Mouse (Mus musculus): ENCODE measurements around the gene Tenm4. TPM values are rescaled to one million over a fixed set of nuclear protein-coding genes. Genes with fewer than 3 reads are reported as not detected.

The Tenm4 gene
- polyA plus RNA-seq, 1 experiment: 0.79 TPM

DNA sequence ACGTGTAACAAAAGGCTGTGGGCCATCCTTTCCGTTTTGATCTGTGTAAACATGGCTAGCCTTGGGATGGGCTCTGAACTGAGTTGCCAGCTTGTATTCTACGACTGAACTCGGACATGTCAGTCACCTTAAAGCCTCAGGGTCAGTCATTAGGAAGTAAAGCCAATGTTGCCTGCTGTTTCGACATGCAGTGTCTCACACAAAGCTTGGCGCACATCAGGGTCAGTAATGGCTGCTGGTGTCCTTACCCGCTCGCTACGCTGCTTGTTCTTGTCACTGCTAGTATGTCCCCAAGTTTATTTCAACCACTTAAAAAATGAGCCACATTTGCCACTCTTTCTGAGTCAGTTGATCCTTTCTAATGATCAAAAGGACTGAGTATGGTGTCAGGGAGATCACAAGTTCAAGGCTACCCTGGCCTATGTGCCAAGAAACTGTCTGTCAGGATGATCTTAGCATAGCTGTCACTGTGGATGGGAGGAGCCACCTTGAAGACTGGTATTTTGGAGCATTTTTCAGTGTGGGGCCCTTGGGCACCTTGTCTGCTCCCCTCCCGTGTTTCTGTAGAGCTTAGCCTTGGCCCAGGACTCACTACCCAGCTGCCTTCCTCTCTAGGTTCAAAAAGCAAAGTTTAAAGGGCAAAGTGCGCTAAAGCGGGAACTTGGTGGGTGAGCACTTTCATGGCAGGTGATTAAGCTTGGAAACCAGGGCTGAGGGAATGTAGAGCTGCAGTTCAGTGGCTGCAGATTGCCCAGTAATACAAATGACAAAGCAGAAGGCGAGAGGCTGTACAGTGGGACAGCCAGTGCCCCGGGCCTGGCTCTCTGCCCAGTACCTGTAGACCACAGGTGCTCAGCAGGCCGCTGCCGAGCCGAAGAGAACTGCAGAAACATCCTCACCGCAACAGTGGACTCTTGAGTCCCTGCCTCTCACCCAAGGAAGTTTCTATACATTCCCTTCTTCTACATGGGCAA is 718.3 kb downstream of the Tenm4 start:
- no peaks in the 10 kb centered on the region for H3K36me3 ChIP-seq (ENCODE audit: control insufficient read depth, insufficient read depth, low read length)
- WGBS: 65% methylated on average over 18 of the region's 18 CpGs
- TF ChIP-seq CTCF (IDR thresholded peaks at IDR 0.05; ENCODE audit: extremely low read depth, insufficient read length, insufficient replicate concordance, low read depth, low read length) (no peak), POLR2A (IDR thresholded peaks at IDR 0.05; ENCODE audit: low read depth, low read length) (no peak)
- H3K4me3 ChIP-seq (ENCODE audit: low read depth, low read length): no peak overlapping the region
- no peaks in the 10 kb centered on the region for H3K4me1 ChIP-seq (ENCODE audit: control insufficient read depth, insufficient read depth, insufficient read length, low read length)
- H3K27ac ChIP-seq (ENCODE audit: insufficient read depth, low read depth, low read length): no peak overlapping the region
- no peaks in the 10 kb centered on the region for H3K27me3 ChIP-seq (ENCODE audit: control insufficient read depth, insufficient read depth, low read length)

DNA sequence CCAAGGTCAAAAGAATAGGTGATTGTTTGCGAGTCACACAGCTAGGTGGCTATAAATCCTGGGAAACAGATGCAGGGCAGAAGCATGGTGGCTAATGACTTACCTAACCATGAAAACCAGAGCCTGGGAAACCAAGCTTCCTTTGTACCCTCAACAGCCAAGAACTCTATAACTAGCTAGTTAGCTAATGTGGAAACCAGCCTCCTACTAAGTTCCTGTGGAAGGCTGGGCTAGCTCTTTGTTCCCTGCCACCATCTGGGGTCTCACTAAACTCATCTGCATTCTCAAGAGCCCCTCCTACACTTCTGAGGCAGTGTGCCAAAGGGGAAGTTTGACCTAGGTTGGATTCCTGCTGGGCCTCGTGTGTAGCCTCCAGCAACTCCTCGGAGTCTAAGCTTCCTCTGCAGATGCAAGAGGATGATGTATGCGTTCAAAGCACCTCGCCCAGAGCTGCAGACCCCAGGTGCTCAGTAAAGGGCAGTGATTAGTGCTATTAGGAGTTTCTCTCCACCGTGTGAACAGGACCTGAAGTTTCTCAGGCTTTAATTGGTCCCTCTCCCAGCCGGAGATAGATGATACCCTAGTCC is 719.1 kb downstream of the Tenm4 start:
- H3K4me3 ChIP-seq (ENCODE audit: low read depth, low read length): no peak overlapping the region
- H3K27me3 ChIP-seq (ENCODE audit: control insufficient read depth, insufficient read depth, low read length): no peaks in the 10 kb centered on the region
- no peak overlapping the region for H3K27ac ChIP-seq (ENCODE audit: insufficient read depth, low read depth, low read length)
- no peaks in the 10 kb centered on the region for H3K36me3 ChIP-seq (ENCODE audit: control insufficient read depth, insufficient read depth, low read length)
- no peak for TF ChIP-seq POLR2A (IDR thresholded peaks at IDR 0.05; ENCODE audit: low read depth, low read length)
- TF ChIP-seq CTCF (IDR thresholded peaks at IDR 0.05; ENCODE audit: extremely low read depth, insufficient read length, insufficient replicate concordance, low read depth, low read length): no peak
- WGBS: 47% methylated on average over 7 of the region's 7 CpGs
- H3K4me1 ChIP-seq (ENCODE audit: control insufficient read depth, insufficient read depth, insufficient read length, low read length): no peaks in the 10 kb centered on the region

DNA sequence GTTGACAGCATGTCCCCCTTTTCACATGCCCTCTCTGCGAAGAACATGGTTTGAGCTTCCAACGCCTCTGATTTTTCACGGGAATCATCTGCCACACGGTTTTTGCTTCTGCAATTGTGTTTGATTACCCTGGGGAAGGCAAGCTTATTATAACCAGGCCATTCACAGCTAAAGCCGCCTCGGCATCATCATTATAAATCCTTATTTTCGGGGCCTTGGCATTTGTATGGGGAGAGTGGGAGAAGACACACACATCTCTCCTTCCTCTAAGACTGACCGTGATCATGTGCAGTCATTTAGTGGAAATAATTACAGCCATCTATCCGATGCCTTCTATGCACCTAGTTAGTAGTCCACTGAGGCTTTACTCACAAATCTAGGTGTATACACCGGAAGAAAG is 719.9 kb downstream of the Tenm4 start:
- no peak for TF ChIP-seq POLR2A (IDR thresholded peaks at IDR 0.05; ENCODE audit: low read depth, low read length)
- TF ChIP-seq CTCF (IDR thresholded peaks at IDR 0.05; ENCODE audit: extremely low read depth, insufficient read length, insufficient replicate concordance, low read depth, low read length): no peak
- Histone ChIP-seq H3K27me3 (ENCODE audit: control insufficient read depth, insufficient read depth, low read length) (no peaks in the 10 kb centered on the region), H3K36me3 (ENCODE audit: control insufficient read depth, insufficient read depth, low read length) (no peaks in the 10 kb centered on the region), H3K4me1 (ENCODE audit: control insufficient read depth, insufficient read depth, insufficient read length, low read length) (no peaks in the 10 kb centered on the region), H3K4me3 (ENCODE audit: low read depth, low read length) (no peak overlapping the region), H3K27ac (ENCODE audit: insufficient read depth, low read depth, low read length) (no peak overlapping the region)
- 93% methylated on average over 10 of the region's 10 CpGs for WGBS

DNA sequence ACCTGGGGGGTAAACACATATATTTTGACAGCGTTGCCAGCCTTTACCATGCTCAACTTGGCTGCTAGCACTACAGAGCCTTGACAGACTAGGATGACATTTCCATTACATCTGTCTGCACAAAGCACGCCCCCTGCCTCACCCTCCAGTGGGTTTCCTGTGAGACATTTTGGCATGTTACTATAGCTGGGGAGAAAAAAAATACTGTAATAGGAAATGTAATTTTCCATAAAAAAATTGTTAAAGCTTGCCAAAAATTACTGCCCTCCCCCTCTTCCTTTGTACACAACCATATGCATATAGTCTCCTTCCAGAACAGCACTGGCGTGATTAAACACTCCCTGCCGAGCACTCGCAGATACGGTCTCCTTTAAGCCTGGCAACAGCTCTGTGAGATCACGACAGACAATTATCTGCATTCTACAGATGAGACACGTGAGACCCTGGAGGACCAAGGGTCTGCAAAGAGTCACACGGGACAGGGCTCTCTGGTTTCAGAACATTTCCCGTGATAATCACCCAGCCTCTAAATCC is 728.1 kb downstream of the Tenm4 start:
- WGBS: 76% methylated on average over 10 of the region's 10 CpGs
- no peak for TF ChIP-seq CTCF (IDR thresholded peaks at IDR 0.05; ENCODE audit: extremely low read depth, insufficient read length, insufficient replicate concordance, low read depth, low read length)
- no peak for TF ChIP-seq POLR2A (IDR thresholded peaks at IDR 0.05; ENCODE audit: low read depth, low read length)
- H3K36me3 ChIP-seq (ENCODE audit: control insufficient read depth, insufficient read depth, low read length): no peaks in the 10 kb centered on the region
- H3K27ac ChIP-seq (ENCODE audit: insufficient read depth, low read depth, low read length): no peak overlapping the region
- 0 out of 2 replicates have a peak, but pooled peaks cover 2% of the 10 kb centered on the region for H3K4me1 ChIP-seq (ENCODE audit: control insufficient read depth, insufficient read depth, insufficient read length, low read length)
- no peak overlapping the region for H3K4me3 ChIP-seq (ENCODE audit: low read depth, low read length)
- H3K27me3 ChIP-seq (ENCODE audit: control insufficient read depth, insufficient read depth, low read length): no peaks in the 10 kb centered on the region

DNA sequence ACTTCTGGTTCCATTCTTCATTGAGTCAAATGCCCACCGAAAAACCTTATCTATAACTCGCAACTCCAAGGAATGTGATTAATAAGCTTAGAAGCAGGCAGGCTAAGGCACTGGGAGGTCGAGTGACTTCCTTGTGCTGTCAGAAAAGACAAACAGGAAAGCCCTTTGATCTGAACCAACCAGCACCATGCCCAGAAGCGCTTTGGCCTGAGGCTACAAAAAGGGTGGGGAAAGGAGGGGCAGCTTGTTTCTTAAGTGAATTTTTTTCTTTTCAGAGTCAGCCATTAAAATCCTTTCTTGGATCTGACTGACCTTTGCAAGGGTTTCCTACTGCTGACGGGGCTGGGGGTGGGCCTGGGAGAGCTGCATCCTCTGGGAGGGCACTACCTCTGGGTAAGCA is 731.1 kb downstream of the Tenm4 start:
- Histone ChIP-seq H3K27me3 (ENCODE audit: control insufficient read depth, insufficient read depth, low read length) (no peaks in the 10 kb centered on the region), H3K4me3 (ENCODE audit: low read depth, low read length) (no peak overlapping the region), H3K4me1 (ENCODE audit: control insufficient read depth, insufficient read depth, insufficient read length, low read length) (0 out of 2 replicates have a peak, but pooled peaks cover 2% of the 10 kb centered on the region), H3K27ac (ENCODE audit: insufficient read depth, low read depth, low read length) (no peak overlapping the region), H3K36me3 (ENCODE audit: control insufficient read depth, insufficient read depth, low read length) (no peaks in the 10 kb centered on the region)
- 23% methylated on average over 5 of the region's 5 CpGs for WGBS
- TF ChIP-seq POLR2A (IDR thresholded peaks at IDR 0.05; ENCODE audit: low read depth, low read length) (no peak), CTCF (IDR thresholded peaks at IDR 0.05; ENCODE audit: extremely low read depth, insufficient read length, insufficient replicate concordance, low read depth, low read length) (no peak)

DNA sequence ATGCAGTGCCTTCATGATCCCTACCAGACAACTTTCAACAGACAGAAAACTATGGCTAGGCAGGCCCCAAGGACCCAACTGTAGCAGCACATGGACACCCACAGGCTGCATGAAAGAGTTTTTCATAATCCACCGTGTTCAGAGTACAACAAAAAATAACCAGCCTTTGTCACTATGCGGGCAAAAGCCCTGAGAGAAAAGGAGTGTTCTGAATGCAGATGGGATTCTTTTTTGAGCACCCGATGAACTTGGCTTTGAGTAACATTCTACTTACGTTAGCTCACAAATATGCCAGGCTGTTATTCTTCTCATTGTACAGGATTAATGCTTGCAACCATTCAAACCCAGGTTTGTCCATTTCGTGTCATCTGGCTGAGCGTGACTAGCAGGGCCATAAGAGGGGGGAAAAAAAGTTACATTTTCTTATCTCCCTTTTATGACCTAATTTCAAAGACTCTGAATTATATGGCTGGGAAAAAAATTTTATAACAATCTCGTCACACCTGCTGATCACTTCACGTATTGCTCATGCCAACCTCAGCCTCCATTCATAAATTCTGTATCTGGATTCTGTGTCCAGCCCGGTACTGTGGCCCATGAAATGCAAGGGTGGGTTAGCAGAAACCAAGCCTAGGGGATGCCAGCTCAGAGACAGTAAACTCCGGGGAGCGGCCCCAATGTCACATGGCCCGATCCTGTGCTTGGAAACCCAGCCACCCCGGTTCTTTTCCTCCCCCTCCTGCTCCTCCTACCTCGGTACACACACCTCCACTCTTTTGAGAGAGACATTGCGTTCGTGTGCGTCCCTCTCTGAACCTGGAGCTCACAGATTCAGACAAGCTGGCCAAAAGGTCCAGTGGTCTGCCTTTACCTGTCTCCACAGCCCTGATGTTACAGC is 732.3 kb downstream of the Tenm4 start:
- 37% methylated on average over 17 of the region's 17 CpGs for WGBS
- Histone ChIP-seq H3K27me3 (ENCODE audit: control insufficient read depth, insufficient read depth, low read length) (no peaks in the 10 kb centered on the region), H3K4me3 (ENCODE audit: low read depth, low read length) (no peak overlapping the region), H3K27ac (ENCODE audit: insufficient read depth, low read depth, low read length) (no peak overlapping the region), H3K4me1 (ENCODE audit: control insufficient read depth, insufficient read depth, insufficient read length, low read length) (0 out of 2 replicates have a peak, but pooled peaks cover 2% of the 10 kb centered on the region), H3K36me3 (ENCODE audit: control insufficient read depth, insufficient read depth, low read length) (no peaks in the 10 kb centered on the region)
- TF ChIP-seq POLR2A (IDR thresholded peaks at IDR 0.05; ENCODE audit: low read depth, low read length) (no peak), CTCF (IDR thresholded peaks at IDR 0.05; ENCODE audit: extremely low read depth, insufficient read length, insufficient replicate concordance, low read depth, low read length) (no peak)
